Mouse (Mus musculus) mature B cell (primary cell): Measurements from ENCODE around the gene Apbb2.

ENCODE experiments used
- in situ Hi-C: fragments of 300-500 bp; cut with MboI; formaldehyde crosslinking; loops from 2 replicates; pipeline ENCODE4 v1.14.3; 2019

The Apbb2 gene

GRCm38 (mm10) chr5:66602287-66602820, 16.2 kb downstream of the Apbb2 start:
- in situ Hi-C loops: no loop called here

GRCm38 (mm10) chr5:66600415-66600814, 18.2 kb downstream of the Apbb2 start:
- in situ Hi-C loops: no loop called here

DNA sequence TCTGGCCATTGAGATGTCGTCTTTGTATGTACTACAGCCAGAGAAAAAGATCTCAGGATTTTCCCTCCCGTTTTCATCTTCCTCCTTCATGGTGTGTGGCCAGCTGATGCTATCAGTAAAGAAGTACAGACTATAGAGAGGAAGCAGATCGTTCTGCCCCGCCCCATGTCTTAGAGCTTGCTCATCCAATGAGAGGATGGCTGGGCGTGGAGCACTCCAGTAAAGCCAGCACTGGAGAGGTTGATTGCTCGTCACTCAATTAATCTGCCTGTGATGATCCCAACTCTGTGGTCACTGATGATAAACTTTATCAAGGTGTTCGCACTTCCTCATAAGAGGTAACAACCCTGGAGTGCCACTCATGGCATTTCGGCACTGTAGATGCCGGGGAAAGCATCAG, 18.7 kb downstream of the Apbb2 start:
- in situ Hi-C loops: no loop called here

DNA sequence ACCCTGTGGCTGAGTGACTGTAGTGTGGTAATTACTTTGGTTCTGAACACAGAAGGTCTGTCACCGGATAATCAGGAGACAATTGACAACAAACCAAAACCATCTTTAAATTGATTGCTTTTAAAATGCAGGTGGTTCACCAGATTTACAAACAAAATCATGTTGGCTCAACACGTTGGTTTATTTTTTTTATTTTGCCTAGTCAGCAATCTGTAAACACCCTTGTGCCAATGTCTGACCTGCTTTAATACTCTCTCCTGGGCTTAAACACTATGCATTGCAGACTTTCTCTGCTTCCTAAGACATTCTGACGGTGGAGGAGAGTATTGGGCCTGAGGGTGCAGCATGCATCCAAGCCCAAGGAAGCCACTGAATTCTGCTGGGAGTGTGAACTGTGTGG, 22.3 kb downstream of the Apbb2 start:
- in situ Hi-C loops: no loop called here

- in situ Hi-C loops: no loop called here
Measured at GRCm38 (mm10) chr5:66594881-66595280, 23.7 kb downstream of the Apbb2 start.

DNA sequence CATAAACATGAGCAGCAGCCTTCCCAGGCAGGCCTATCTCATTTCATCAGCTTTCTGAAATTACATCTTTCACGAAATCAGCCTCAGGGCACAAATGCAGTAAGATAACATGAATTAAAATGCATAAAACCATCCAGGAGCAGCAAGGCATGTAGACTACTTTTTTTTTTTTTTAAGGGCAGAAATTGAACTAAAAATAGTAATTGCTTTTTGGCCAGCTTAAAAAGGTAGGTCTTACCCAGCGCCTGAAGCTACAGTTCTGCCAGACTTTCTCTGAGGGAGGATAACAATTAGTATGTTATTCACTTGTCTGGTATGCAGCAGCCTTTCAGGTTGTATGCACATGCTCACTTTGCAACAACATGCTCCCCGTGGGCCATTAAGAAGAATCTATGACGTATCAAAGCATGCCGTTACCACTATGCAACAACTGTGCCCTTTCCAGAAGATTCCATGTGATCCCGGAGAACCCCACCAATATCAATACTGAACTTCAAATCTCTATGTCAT, 32.3 kb downstream of the Apbb2 start:
- in situ Hi-C loops: no loop called here

GRCm38 (mm10) chr5:66583019-66583406, 35.6 kb downstream of the Apbb2 start:
- in situ Hi-C loops: no loop called here

GRCm38 (mm10) chr5:66582281-66583018, 36.1 kb downstream of the Apbb2 start:
- in situ Hi-C loops: no loop called here

- in situ Hi-C loops: no loop called here
Measured at GRCm38 (mm10) chr5:66579066-66579465, 39.5 kb downstream of the Apbb2 start.

GRCm38 (mm10) chr5:66576299-66576698, 42.3 kb downstream of the Apbb2 start:
- in situ Hi-C loops: no loop called here

- in situ Hi-C loops: no loop called here
Measured at GRCm38 (mm10) chr5:66575148-66575547, 43.4 kb downstream of the Apbb2 start.

- in situ Hi-C loops: no loop called here
Measured at GRCm38 (mm10) chr5:66573266-66573665, 45.3 kb downstream of the Apbb2 start.

GRCm38 (mm10) chr5:66572086-66572855, 46.3 kb downstream of the Apbb2 start:
- in situ Hi-C loops: no loop called here

DNA sequence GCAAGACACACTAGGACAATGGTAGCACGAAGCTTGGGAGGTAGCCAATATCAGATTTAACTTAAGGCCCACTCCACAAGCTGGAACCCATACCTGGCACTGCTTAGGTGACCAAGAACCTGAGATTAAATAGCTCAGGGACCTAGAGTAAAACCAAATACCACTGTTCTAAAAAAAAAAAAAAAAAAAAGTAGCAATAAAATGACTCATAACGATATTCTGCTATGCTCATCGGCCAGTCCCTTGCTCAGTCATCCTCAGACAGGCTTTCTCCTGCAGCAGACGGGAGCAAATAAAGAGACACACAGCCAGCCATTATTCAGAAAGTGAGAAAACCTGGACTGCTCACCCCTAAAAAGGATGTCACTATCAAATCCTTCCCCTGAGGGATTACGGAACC, 47.9 kb downstream of the Apbb2 start:
- in situ Hi-C loops: no loop called here

DNA sequence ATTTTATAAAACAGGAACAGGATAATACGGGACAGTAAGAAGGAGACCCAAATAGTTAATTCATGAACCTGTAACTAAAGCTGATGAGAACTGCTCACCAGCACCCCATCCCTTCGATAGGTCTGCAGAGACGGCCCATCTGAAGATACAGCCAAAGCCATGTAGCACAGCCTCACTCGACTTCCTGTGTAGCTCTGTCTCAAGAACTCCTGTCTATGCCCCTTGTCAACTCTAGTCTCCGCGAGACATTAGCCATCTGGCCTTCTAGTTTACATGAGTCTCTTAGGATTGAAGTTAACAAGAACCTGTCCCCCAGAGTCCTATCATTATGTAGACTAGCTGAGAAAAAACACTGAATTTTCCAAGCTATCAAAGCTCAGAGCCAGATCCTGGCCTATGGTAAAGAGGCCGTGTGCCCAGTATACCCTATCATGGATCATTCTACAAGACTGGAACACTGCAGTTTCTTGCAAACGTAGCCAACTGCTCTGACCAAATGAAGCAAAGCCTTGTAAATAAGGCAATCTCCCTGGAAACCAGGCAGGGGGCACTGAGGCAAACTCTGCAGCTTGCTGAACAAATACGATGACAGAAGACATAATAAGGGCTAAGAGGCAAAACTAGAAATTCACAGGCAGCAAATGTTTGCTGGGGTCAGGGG, 49.3 kb downstream of the Apbb2 start:
- in situ Hi-C loops: no loop called here

- in situ Hi-C loops: no loop called here
Measured at GRCm38 (mm10) chr5:66568002-66568401, 50.6 kb downstream of the Apbb2 start.

DNA sequence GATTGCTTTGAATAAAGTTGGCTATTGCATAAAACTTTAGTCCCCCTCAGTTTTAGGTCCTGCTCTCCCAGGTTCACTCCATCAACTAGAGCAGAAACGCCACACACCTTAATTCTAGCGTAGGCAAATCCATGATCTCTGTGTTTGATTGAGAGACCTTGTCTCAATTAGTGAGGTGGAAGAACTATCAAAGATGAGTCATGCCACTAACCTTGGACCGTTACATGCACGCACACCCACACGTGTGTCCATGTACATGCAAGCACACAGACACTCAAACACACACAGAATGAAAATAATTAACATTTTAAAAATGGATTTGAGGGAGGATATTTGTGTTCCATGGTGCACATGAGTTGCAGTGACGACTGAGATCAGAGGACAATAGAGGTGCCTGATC, 51.2 kb downstream of the Apbb2 start:
- in situ Hi-C loops: no loop called here

- in situ Hi-C loops: no loop called here
Measured at GRCm38 (mm10) chr5:66559591-66560175, 58.9 kb downstream of the Apbb2 start.

DNA sequence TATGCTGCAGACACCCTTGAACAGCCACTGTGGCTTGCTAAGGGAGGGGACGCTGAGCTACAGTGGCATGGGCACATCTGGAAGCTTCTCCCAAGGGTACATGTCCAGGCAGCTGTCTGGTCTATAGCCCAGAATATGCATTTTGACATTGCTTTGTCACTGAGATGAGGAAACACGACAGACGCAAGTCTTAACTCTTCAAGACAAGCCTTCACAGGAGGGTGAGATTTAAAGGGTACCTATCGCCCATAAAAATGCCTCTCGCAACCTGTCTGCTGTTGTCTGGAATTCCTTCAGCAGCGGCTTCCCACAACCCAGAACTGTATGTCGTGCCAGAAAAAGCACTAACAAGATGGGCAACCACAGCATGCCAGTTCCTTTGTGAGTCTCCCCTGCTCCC, 60.5 kb downstream of the Apbb2 start:
- in situ Hi-C loops: no loop called here

GRCm38 (mm10) chr5:66553933-66554332, 64.7 kb downstream of the Apbb2 start:
- in situ Hi-C loops: no loop called here

GRCm38 (mm10) chr5:66552246-66552645, 66.3 kb downstream of the Apbb2 start:
- in situ Hi-C loops: no loop called here

DNA sequence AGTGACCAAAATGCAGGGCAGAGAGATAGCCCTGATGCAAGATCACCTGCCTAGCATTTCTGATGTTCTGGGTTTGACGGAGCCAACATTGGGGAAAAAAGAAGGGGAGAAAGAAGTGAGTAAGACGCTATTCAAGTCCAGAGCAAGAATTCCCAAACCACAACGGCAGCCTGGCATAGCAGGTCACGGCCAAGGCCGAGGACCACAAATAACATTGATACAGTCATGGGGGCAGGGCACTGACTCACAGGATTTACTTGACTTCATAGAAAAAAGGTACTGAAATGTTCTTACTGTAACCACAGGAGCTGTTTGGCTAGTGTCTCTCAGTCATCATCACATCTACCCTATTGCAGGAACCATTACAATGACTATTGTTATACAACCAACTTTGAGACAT, 68.3 kb downstream of the Apbb2 start:
- in situ Hi-C loops: no loop called here
